Mouse (Mus musculus) ES-E14 (cell line): ENCODE results near the gene Lmbr1.

Experiments
- CHD2 ChIP-seq: IDR thresholded peaks from 2 replicates; pipeline ENCODE4 v1.6.1; 2014; ENCODE audit warnings: mild to moderate bottlenecking, low read depth, low read length, inconsistent platforms
- HCFC1 ChIP-seq: IDR thresholded peaks from 2 replicates; pipeline ENCODE4 v1.6.1; 2012; ENCODE audit warnings: low read length, inconsistent platforms, borderline replicate concordance; ENCODE audit not compliant: insufficient read depth
- MAFK ChIP-seq: IDR thresholded peaks from 2 replicates; pipeline ENCODE4 v1.6.1; 2014; ENCODE audit warnings: mild to moderate bottlenecking, low read depth, low read length, inconsistent platforms; ENCODE audit not compliant: insufficient read depth
- ZC3H11A ChIP-seq: IDR thresholded peaks from 2 replicates; pipeline ENCODE4 v1.6.1; 2012; ENCODE audit warnings: low read depth, mild to moderate bottlenecking, inconsistent platforms, low read length, borderline replicate concordance

DNA sequence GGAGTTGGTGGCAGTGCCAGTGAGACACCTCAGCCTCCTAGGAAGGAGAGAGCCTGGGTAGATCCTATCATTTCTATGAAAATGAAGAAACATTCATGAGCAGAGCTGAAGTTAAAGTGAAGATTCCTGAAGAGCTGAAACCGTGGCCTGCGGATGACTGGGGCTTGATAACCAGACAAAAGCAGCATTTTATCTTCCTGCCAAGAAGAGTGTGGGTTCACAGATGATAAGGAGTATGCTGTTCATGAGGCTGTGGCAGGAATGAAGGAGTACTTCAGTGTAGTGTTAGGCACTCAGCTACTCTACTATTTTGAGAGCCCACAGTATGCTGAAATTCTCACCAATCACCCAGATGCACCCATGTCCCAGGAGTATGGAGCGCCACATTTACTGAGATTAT, 160.2 kb downstream of the Lmbr1 start:
- TF ChIP-seq ZC3H11A (no peak), CHD2 (no peak), MAFK (no peak), HCFC1 (no peak)
